Mouse (Mus musculus) heart, postnatal 0 days (tissue): ENCODE results near the gene Foxc2. TPM values are rescaled to one million over a fixed set of nuclear protein-coding genes. Genes with fewer than 3 reads are reported as not detected.
A peak's percentile ranks its signal among the peaks of the same experiment; 100 is the strongest.

Experiments used
- ATAC-seq: fragments of 200-750 bp; cut with Nextera tagmentation; 2 replicates; pipeline ENCODE4 v1.8.0; 2017; ENCODE audit warnings: low read depth, moderate number of reproducible peaks, moderate library complexity; ENCODE audit not compliant: insufficient read depth
- DNase-seq: peaks from one replicate; pipeline ENCODE4 v3.0.0-alpha.2; 2016; ENCODE audit warnings: low spot score
- H3K27ac ChIP-seq: fragments of 300-500 bp; sonication (generic); 2 replicates; pipeline ENCODE4 v1.5.1; 2014; ENCODE audit warnings: low read depth, mild to moderate bottlenecking
- H3K27me3 ChIP-seq: fragments of 300-500 bp; sonication (generic); 2 replicates; pipeline ENCODE4 v1.6.1; 2014; ENCODE audit warnings: low read length, mixed read lengths; ENCODE audit not compliant: control insufficient read depth, insufficient read depth
- H3K36me3 ChIP-seq: fragments of 300-500 bp; sonication (generic); replicated peaks from 2 replicates; pipeline ENCODE4 v1.6.1; 2014; ENCODE audit warnings: low read length, mixed read lengths; ENCODE audit not compliant: control insufficient read depth, insufficient read depth
- H3K4me1 ChIP-seq: fragments of 300-500 bp; sonication (generic); 2 replicates; pipeline ENCODE4 v1.6.1; 2014; ENCODE audit warnings: antibody characterized with exemption; ENCODE audit not compliant: control insufficient read depth, insufficient read depth
- H3K4me2 ChIP-seq: fragments of 300-500 bp; sonication (generic); 2 replicates; pipeline ENCODE4 v1.6.1; 2014; ENCODE audit warnings: low read depth, mild to moderate bottlenecking, low read length, moderate library complexity
- H3K4me3 ChIP-seq: fragments of 300-500 bp; sonication (generic); 2 replicates; pipeline ENCODE4 v1.5.1; 2014; ENCODE audit warnings: low read depth, low read length
- H3K9ac ChIP-seq: fragments of 300-500 bp; sonication (generic); replicated peaks from 2 replicates; pipeline ENCODE4 v1.6.1; 2014; ENCODE audit warnings: low read depth, low read length, mixed read lengths
- H3K9me3 ChIP-seq: fragments of 300-500 bp; sonication (generic); replicated peaks from 2 replicates; pipeline ENCODE4 v1.6.1; 2016; ENCODE audit warnings: low read length; ENCODE audit not compliant: control insufficient read depth
- CTCF ChIP-seq: IDR thresholded peaks from 2 replicates; pipeline ENCODE4 v1.5.1; 2016; ENCODE audit warnings: antibody characterized with exemption, control low read depth, low read depth
- EP300 ChIP-seq: IDR thresholded peaks from 2 replicates; pipeline ENCODE4 v1.6.1; 2016; ENCODE audit warnings: antibody characterized with exemption, low read depth
- WGBS: fragments of 180-500 bp; shearing (Covaris S2); extraction: QIAGEN DNeasy Blood & Tissue Kit; methylation state at CpG from one replicate; pipeline ENCODE4 v1.1.7; 2014; 5-methylcytosine and 5-hydroxymethylcytosine counted together
- polyA plus RNA-seq: library from polyadenylated mRNA; unstranded; fragments of >200 nt; fragmentation: Nextera tagmentation; extraction: Ambion mirVana; gene quantifications from 2 replicates; pipeline ENCODE4 v1.2.1, GENCODE M21; 2015
- total RNA-seq: library from RNA; depleted of rRNA; stranded (reverse); fragments of >200 nt; gene quantifications from 2 replicates; pipeline ENCODE4 v1.2.3, GENCODE M21; 2014; ENCODE audit warnings: low replicate concordance

Gene Foxc2
- total and polyA plus RNA-seq, 2 experiments from 2014 or later = 2.5 to 6.6 TPM

DNA sequence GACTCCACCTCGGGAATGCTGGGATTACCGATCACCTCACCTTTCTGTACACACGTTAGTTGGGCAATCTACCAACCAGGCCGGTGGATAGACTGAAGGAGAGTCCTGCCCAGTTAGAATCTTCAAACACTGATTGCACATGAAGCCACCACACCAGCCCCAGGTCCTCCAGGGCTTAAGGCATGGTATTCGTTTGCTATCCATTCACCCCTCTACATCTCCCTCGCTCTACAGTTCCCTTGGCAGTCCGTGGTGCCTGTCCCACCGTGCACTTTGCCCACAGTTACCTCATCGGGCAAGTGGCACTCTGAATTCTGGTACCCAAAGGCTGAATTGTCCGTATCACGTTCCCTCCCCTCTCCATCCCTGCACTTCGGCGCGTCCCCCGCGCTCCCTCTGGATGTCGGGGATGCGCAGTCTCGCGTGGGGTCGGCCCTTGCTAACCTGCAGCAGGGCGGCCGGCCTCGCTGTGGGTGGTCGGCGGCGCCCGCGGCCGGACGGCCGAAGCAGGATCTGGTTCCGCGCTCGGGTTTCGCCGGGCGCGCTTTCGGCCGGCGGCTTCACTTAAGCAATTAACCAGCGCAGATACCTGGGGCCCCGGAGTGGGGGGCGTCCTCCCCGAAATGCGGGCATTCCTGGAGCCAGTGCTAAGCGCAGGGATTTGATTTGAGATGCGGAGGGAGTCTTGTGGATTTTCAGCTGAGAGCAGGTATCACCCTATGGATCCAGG is 35.4 kb upstream of the Foxc2 start:
- H3K9ac ChIP-seq = no peak overlapping the region
- peaks cover 99% of the 10 kb centered on the region for H3K27me3 ChIP-seq
- no peak overlapping the region for H3K4me3 ChIP-seq
- H3K4me2 ChIP-seq = no peak overlapping the region
- peaks cover 16% of the 10 kb centered on the region; the same call in 1 of the 2 replicates for H3K4me1 ChIP-seq
- WGBS = 1% methylated on average over 49 of the region's 49 CpGs
- no peak overlapping the region for H3K27ac ChIP-seq
- H3K36me3 ChIP-seq = no peaks in the 10 kb centered on the region
- ATAC-seq = no peak
- DNase-seq = no peak
- H3K9me3 ChIP-seq = no peaks in the 10 kb centered on the region
- no peak for TF ChIP-seq EP300
- no peak for TF ChIP-seq CTCF

GRCm38 (mm10) chr8:121081398-121081797 is 34.6 kb upstream of the Foxc2 start:
- Histone ChIP-seq H3K9ac (no peak overlapping the region), H3K27me3 (peaks cover 99% of the 10 kb centered on the region), H3K9me3 (no peaks in the 10 kb centered on the region), H3K36me3 (no peaks in the 10 kb centered on the region), H3K4me3 (no peak overlapping the region), H3K27ac (no peak overlapping the region), H3K4me2 (no peak overlapping the region), H3K4me1 (peaks cover 16% of the 10 kb centered on the region; the same call in 1 of the 2 replicates)
- 5% methylated on average over 7 of the region's 7 CpGs for WGBS
- DNase-seq = no peak
- TF ChIP-seq CTCF (no peak), EP300 (no peak)
- no peak for ATAC-seq

DNA sequence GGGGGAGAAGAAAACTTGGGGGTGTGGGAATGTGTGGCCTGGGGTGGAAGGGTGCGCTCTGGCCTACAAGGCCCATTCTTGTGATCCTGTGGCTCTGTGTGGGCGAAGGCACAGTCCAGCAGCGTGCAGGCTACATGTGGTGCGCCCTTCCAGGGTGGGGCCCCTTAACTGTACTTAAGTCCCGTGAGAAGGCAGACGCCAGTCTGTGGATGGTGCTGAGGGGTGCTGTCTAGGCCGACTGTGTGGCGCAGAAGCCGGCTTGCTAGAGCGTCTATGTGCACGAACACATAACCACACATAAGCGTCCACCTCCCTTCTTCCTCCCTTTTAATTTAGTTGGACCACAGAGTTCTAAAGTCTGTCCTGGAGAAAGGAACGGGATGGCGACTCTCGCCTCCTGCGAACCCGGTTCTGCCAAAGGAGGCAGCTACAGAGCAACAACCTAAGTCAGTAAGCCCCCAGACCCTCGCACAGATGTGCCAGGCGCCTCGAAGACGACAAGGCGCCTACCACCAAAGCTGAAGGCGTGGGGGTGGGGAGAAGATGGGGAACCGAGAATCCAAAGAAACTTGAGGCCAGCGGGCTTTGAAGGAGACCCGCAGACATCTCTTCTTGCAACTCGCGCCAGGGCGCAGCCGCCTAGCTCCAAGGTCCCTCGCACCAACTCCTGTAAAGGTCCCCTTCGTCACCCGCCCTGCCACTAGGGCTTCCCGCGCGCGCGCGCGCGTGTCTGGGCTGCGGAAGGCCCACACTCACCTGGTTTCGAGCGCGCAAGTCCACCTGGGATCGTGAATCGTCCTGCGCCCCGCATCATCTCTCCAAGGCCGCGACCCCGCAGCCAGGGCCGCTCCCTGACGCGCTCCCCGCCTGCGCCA is 33.5 kb upstream of the Foxc2 start:
- Histone ChIP-seq H3K27ac (no peak overlapping the region), H3K4me1 (peaks cover 16% of the 10 kb centered on the region; the same call in 1 of the 2 replicates), H3K4me2 (peak overlapping the region; percentile 98), H3K9me3 (no peaks in the 10 kb centered on the region), H3K9ac (no peak overlapping the region), H3K4me3 (peak overlapping the region; percentile 70), H3K27me3 (peaks cover 99% of the 10 kb centered on the region), H3K36me3 (no peaks in the 10 kb centered on the region)
- TF ChIP-seq EP300 (no peak), CTCF (no peak)
- 3% methylated on average over 55 of the region's 57 CpGs for WGBS
- DNase-seq (no peak), ATAC-seq (no peak)

- TF ChIP-seq EP300 (no peak), CTCF (no peak)
- under 1% methylated on average over 74 of the region's 89 CpGs for WGBS
- peak; percentile 86 for ATAC-seq
- H3K27me3 ChIP-seq = peaks cover 99% of the 10 kb centered on the region
- peak overlapping the region; percentile 98 for H3K4me2 ChIP-seq
- H3K27ac ChIP-seq = no peak overlapping the region
- H3K4me1 ChIP-seq = peaks cover 16% of the 10 kb centered on the region; the same call in 1 of the 2 replicates
- no peaks in the 10 kb centered on the region for H3K36me3 ChIP-seq
- peak; percentile 45 for DNase-seq
- peak overlapping the region; percentile 28; the same call in 1 of the 2 replicates for H3K9ac ChIP-seq
- no peaks in the 10 kb centered on the region for H3K9me3 ChIP-seq
- H3K4me3 ChIP-seq = peak overlapping the region; percentile 70
Observed at GRCm38 (mm10) chr8:121083093-121083935, 32.7 kb upstream of the Foxc2 start.

DNA sequence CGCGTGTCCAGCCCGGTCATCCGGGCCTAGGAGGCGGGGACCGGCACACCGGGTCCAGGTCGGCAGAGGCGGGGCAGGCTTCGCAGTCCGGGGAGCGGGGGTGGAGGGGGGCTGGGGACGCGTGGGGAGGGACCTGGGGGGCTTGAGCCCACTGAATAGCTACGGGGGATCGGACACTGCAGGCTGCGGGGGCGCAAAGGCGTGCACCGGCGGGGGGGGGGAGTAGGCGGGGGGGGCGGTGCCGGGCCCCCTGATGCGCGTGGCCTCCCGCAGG is 32.1 kb upstream of the Foxc2 start:
- ATAC-seq (no peak), DNase-seq (no peak)
- WGBS = 4% methylated on average over 11 of the region's 27 CpGs
- Histone ChIP-seq H3K36me3 (no peaks in the 10 kb centered on the region), H3K4me3 (peak overlapping the region; percentile 70), H3K9ac (peak overlapping the region; percentile 28; the same call in 1 of the 2 replicates), H3K4me2 (peak overlapping the region; percentile 98), H3K27me3 (peaks cover 100% of the 10 kb centered on the region), H3K9me3 (no peaks in the 10 kb centered on the region), H3K27ac (no peak overlapping the region), H3K4me1 (peaks cover 16% of the 10 kb centered on the region; the same call in 1 of the 2 replicates)
- no peak for TF ChIP-seq EP300
- no peak for TF ChIP-seq CTCF
